ENCODE assay signal across 8 mouse cellular contexts in the genomic region with DNA sequence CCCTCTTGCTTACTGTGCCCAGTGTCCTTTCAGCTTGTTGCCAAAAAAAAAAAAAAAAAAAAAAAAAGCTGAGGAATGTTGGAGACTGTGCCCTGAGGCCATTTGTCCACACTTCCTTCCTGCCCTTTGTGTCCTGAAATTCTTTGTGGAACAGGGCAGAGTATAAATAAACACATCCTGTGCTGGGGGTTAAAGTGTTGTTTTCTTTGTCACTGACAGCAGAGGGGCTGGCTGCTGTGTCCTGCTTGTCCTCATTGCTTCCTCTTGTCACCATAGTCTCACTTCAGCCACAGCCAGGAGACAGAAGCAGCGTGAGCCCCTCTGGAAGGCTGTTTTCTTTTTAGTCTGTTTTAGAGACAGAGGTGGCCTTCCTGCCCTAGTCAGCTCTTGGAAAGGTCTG. TPM values are rescaled to one million over a fixed set of nuclear protein-coding genes. Genes with fewer than 3 reads are reported as not detected.
DNase-seq lines count a peak whose midpoint lies in the region; ATAC-seq and TF ChIP-seq lines count a peak whose summit lies in the region.

No protein-coding gene starts in this region.

- peaks cover 89% of the 10 kb centered on the region for H3K36me3 ChIP-seq in intestine, embryonic 14.5 days (ENCODE audit: control insufficient read depth, insufficient read depth, low read length)
- peaks cover 10% of the 10 kb centered on the region for H3K36me3 ChIP-seq in liver, embryonic 16.5 days (ENCODE audit: control insufficient read depth, insufficient read depth)
- H3K36me3 ChIP-seq in midbrain, embryonic 13.5 days, result peaks cover 94% of the 10 kb centered on the region
- H3K36me3 ChIP-seq in forebrain, postnatal 0 days (ENCODE audit: insufficient read depth), result peaks cover 92% of the 10 kb centered on the region

- H3K27ac ChIP-seq in intestine, embryonic 14.5 days (ENCODE audit: low read depth), result 0 out of 2 replicates have a peak overlapping the region, but pooled peaks have one; percentile 22
- H3K27ac ChIP-seq in liver, embryonic 16.5 days (ENCODE audit: low read length), result peak overlapping the region; percentile 73
- H3K27ac ChIP-seq in midbrain, embryonic 13.5 days, result no peak overlapping the region
- no peak overlapping the region for H3K27ac ChIP-seq in forebrain, postnatal 0 days (ENCODE audit: low read depth, low read length)

- ATAC-seq in intestine, embryonic 14.5 days (replicated peaks; ENCODE audit: low FRiP score, low TSS enrichment, low read depth), result no peak
- ATAC-seq in liver, embryonic 16.5 days (ENCODE audit: low read depth), result peak; percentile 82
- ATAC-seq in erythroid progenitor cell, adult 5-6 weeks (replicated peaks; ENCODE audit: low FRiP score, poor library complexity, severe bottlenecking), result no peak
- no peak for ATAC-seq in midbrain, embryonic 13.5 days
- ATAC-seq in forebrain, postnatal 0 days, result no peak

- H3K9ac ChIP-seq in intestine, embryonic 14.5 days (ENCODE audit: low read length), result no peak overlapping the region
- no peak overlapping the region for H3K9ac ChIP-seq in liver, embryonic 16.5 days (ENCODE audit: low read depth, low read length)
- H3K9ac ChIP-seq in midbrain, embryonic 13.5 days (replicated peaks), result no peak overlapping the region
- no peak overlapping the region for H3K9ac ChIP-seq in forebrain, postnatal 0 days

- no peaks in the 10 kb centered on the region for H3K27me3 ChIP-seq in intestine, embryonic 14.5 days (replicated peaks; ENCODE audit: control insufficient read depth, insufficient read depth, low read length)
- H3K27me3 ChIP-seq in liver, embryonic 16.5 days (ENCODE audit: control insufficient read depth, insufficient read depth, low read depth, low read length), result no peaks in the 10 kb centered on the region
- H3K27me3 ChIP-seq in midbrain, embryonic 13.5 days, result no peaks in the 10 kb centered on the region
- no peaks in the 10 kb centered on the region for H3K27me3 ChIP-seq in forebrain, postnatal 0 days (ENCODE audit: insufficient read depth, low read length)

- no peak overlapping the region for H3K4me3 ChIP-seq in intestine, embryonic 14.5 days (ENCODE audit: low read depth, low read length)
- no peak overlapping the region for H3K4me3 ChIP-seq in liver, embryonic 16.5 days (ENCODE audit: low read depth, low read length)
- H3K4me3 ChIP-seq in midbrain, embryonic 13.5 days (replicated peaks), result no peak overlapping the region
- H3K4me3 ChIP-seq in forebrain, postnatal 0 days (ENCODE audit: low read depth, low read length), result no peak overlapping the region

- no peaks in the 10 kb centered on the region for H3K9me3 ChIP-seq in intestine, embryonic 14.5 days (ENCODE audit: control insufficient read depth, low read length)
- H3K9me3 ChIP-seq in liver, embryonic 16.5 days (replicated peaks; ENCODE audit: control insufficient read depth, low read length), result no peaks in the 10 kb centered on the region
- H3K9me3 ChIP-seq in midbrain, embryonic 13.5 days, result no peaks in the 10 kb centered on the region
- no peaks in the 10 kb centered on the region for H3K9me3 ChIP-seq in forebrain, postnatal 0 days (ENCODE audit: low read length)

- TF ChIP-seq CTCF in forebrain, postnatal 0 days (IDR thresholded peaks at IDR 0.05; ENCODE audit: low read depth), result no peak

- DNase-seq in Muller cell, postnatal 12 days (ENCODE audit: inconsistent ontology term), result peak; percentile 82
- DNase-seq in embryo, embryonic 10.5 days (ENCODE audit: low spot score), result peak; percentile 38
- no peak for DNase-seq in intestine, embryonic 14.5 days (ENCODE audit: low spot score)
- no peak for DNase-seq in spleen, postnatal 14 days (ENCODE audit: low spot score in 2 of 2)
- DNase-seq in forebrain, postnatal 0 days, result no peak

- H3K4me2 ChIP-seq in intestine, embryonic 14.5 days (ENCODE audit: low read length), result no peak overlapping the region
- H3K4me2 ChIP-seq in liver, embryonic 16.5 days (ENCODE audit: low read depth, low read length), result no peak overlapping the region
- H3K4me2 ChIP-seq in midbrain, embryonic 13.5 days (replicated peaks), result no peak overlapping the region
- no peak overlapping the region for H3K4me2 ChIP-seq in forebrain, postnatal 0 days (ENCODE audit: low read depth)

- 20% methylated on average over 1 of the region's 1 CpGs for WGBS in intestine, embryonic 14.5 days
- WGBS in liver, embryonic 16.5 days (ENCODE audit: insufficient replicate concordance), result 55% methylated on average over 1 of the region's 1 CpGs
- 91% methylated on average over 1 of the region's 1 CpGs for WGBS in midbrain, embryonic 13.5 days
- WGBS in forebrain, postnatal 0 days, result 85% methylated on average over 1 of the region's 1 CpGs

- H3K4me1 ChIP-seq in intestine, embryonic 14.5 days (replicated peaks; ENCODE audit: control insufficient read depth, insufficient read depth, low read length), result no peaks in the 10 kb centered on the region
- H3K4me1 ChIP-seq in liver, embryonic 16.5 days (ENCODE audit: control insufficient read depth, low read depth, low read length), result no peaks in the 10 kb centered on the region
- H3K4me1 ChIP-seq in midbrain, embryonic 13.5 days (replicated peaks), result no peaks in the 10 kb centered on the region
- no peaks in the 10 kb centered on the region for H3K4me1 ChIP-seq in forebrain, postnatal 0 days (ENCODE audit: insufficient read depth)

RNA-seq across cellular contexts. Expression of a gene that starts 9.5 kb away (rescaled TPM):
- polyA plus RNA-seq in intestine, embryonic 14.5 days (2014; fragmentation: Nextera tagmentation; extraction: Ambion mirVana), result 52.4 and 57.6 TPM in 2 replicates
- 23.8 and 25.9 TPM in 2 replicates for polyA plus RNA-seq in liver, embryonic 16.5 days (2015; fragmentation: Nextera tagmentation; extraction: Ambion mirVana)
- 15.5 and 39.8 TPM in 2 replicates for total RNA-seq in erythroid progenitor cell, adult 5-6 weeks (2015; ENCODE audit: low replicate concordance)
- 41.2 and 47.4 TPM in 2 replicates for total RNA-seq in erythroid progenitor cell, adult 5-6 weeks (2017; ENCODE audit: low replicate concordance)
- 78.1 and 78.8 TPM in 2 replicates for polyA plus RNA-seq in midbrain, embryonic 13.5 days (2015; fragmentation: Nextera tagmentation; extraction: Ambion mirVana)
- total RNA-seq in forebrain, postnatal 0 days (2014; rRNA removed), result 52.7 and 57.4 TPM in 2 replicates
- 55.2 and 62.3 TPM in 2 replicates for polyA plus RNA-seq in forebrain, postnatal 0 days (2015; fragmentation: Nextera tagmentation; extraction: Ambion mirVana)

RNA-seq across cellular contexts. Expression of a gene that starts 20.6 kb away (rescaled TPM):
- polyA plus RNA-seq in intestine, embryonic 14.5 days (2014; fragmentation: Nextera tagmentation; extraction: Ambion mirVana), result 131 and 141 TPM in 2 replicates
- polyA plus RNA-seq in liver, embryonic 16.5 days (2015; fragmentation: Nextera tagmentation; extraction: Ambion mirVana), result 15.9 and 19.7 TPM in 2 replicates
- total RNA-seq in erythroid progenitor cell, adult 5-6 weeks (2015; ENCODE audit: low replicate concordance), result 33.5 and 34.6 TPM in 2 replicates
- 16.2 and 17.8 TPM in 2 replicates for total RNA-seq in erythroid progenitor cell, adult 5-6 weeks (2017; ENCODE audit: low replicate concordance)
- 172 and 185 TPM in 2 replicates for polyA plus RNA-seq in midbrain, embryonic 13.5 days (2015; fragmentation: Nextera tagmentation; extraction: Ambion mirVana)
- 839 and 918 TPM in 2 replicates for total RNA-seq in forebrain, postnatal 0 days (2014; rRNA removed)
- 182 and 192 TPM in 2 replicates for polyA plus RNA-seq in forebrain, postnatal 0 days (2015; fragmentation: Nextera tagmentation; extraction: Ambion mirVana)

RNA-seq across cellular contexts. Expression of a gene that starts 55.7 kb away (rescaled TPM):
- polyA plus RNA-seq in intestine, embryonic 14.5 days (2014; fragmentation: Nextera tagmentation; extraction: Ambion mirVana), result 50.0 and 64.3 TPM in 2 replicates
- 32.6 and 32.7 TPM in 2 replicates for polyA plus RNA-seq in liver, embryonic 16.5 days (2015; fragmentation: Nextera tagmentation; extraction: Ambion mirVana)
- total RNA-seq in erythroid progenitor cell, adult 5-6 weeks (2015; ENCODE audit: low replicate concordance), result 168 and 212 TPM in 2 replicates
- 352 and 377 TPM in 2 replicates for total RNA-seq in erythroid progenitor cell, adult 5-6 weeks (2017; ENCODE audit: low replicate concordance)
- polyA plus RNA-seq in midbrain, embryonic 13.5 days (2015; fragmentation: Nextera tagmentation; extraction: Ambion mirVana), result 74.4 and 76.0 TPM in 2 replicates
- 103 and 109 TPM in 2 replicates for total RNA-seq in forebrain, postnatal 0 days (2014; rRNA removed)
- polyA plus RNA-seq in forebrain, postnatal 0 days (2015; fragmentation: Nextera tagmentation; extraction: Ambion mirVana), result 40.3 and 60.8 TPM in 2 replicates

Comparison
In these comparisons a context has a peak if more than half of its experiments do, and no peak if none do; other contexts are left out.
1. DNase-seq: peak in Muller cell, postnatal 12 days (single experiment) and embryo, embryonic 10.5 days (single experiment); none in intestine, embryonic 14.5 days (single experiment), spleen, postnatal 14 days (0 of 2) and forebrain, postnatal 0 days (single experiment).
2. H3K27ac ChIP-seq: peak in intestine, embryonic 14.5 days (single experiment) and liver, embryonic 16.5 days (single experiment); none in midbrain, embryonic 13.5 days (single experiment) and forebrain, postnatal 0 days (single experiment).